Mouse (Mus musculus) forebrain, embryonic 14.5 days (tissue): ENCODE results near the gene Ccdc187. TPM values are rescaled to one million over a fixed set of nuclear protein-coding genes. Genes with fewer than 3 reads are reported as not detected.
A peak's percentile ranks its signal among the peaks of the same experiment; 100 is the strongest.

ENCODE experiments used
- ATAC-seq: fragments of 200-750 bp; cut with Nextera tagmentation; 2 replicates; pipeline ENCODE4 v1.8.0; 2017; ENCODE audit warnings: mild to moderate bottlenecking, moderate library complexity
- DNase-seq: peaks from one replicate; pipeline ENCODE4 v3.0.0-alpha.2; 2015; ENCODE audit warnings: low spot score
- H3K27ac ChIP-seq: fragments of 300-500 bp; sonication (generic); 2 replicates; pipeline ENCODE4 v1.5.1; 2014; ENCODE audit warnings: low read depth, mild to moderate bottlenecking, control low read depth, low read length, moderate library complexity
- H3K27me3 ChIP-seq: fragments of 300-500 bp; sonication (generic); replicated peaks from 2 replicates; pipeline ENCODE4 v1.6.1; 2014; ENCODE audit warnings: low read length, control low read depth, mixed read lengths; ENCODE audit not compliant: control insufficient read depth, insufficient read depth
- H3K36me3 ChIP-seq: fragments of 300-500 bp; sonication (generic); 2 replicates; pipeline ENCODE4 v1.6.1; 2014; ENCODE audit warnings: low read length, control low read depth; ENCODE audit not compliant: control insufficient read depth, insufficient read depth
- H3K4me1 ChIP-seq: fragments of 300-500 bp; sonication (generic); 2 replicates; pipeline ENCODE4 v1.6.1; 2014; ENCODE audit warnings: antibody characterized with exemption, low read length, control low read depth; ENCODE audit not compliant: control insufficient read depth, insufficient read depth
- H3K4me2 ChIP-seq: fragments of 300-500 bp; sonication (generic); 2 replicates; pipeline ENCODE4 v1.6.1; 2014; ENCODE audit warnings: mild to moderate bottlenecking, control low read depth, low read length
- H3K4me3 ChIP-seq: fragments of 300-500 bp; sonication (generic); 2 replicates; pipeline ENCODE4 v1.5.1; 2014; ENCODE audit warnings: low read depth, low read length, control low read depth
- H3K9ac ChIP-seq: fragments of 300-500 bp; sonication (generic); 2 replicates; pipeline ENCODE4 v1.6.1; 2014; ENCODE audit warnings: mild to moderate bottlenecking, low read length, control low read depth, moderate library complexity
- H3K9me3 ChIP-seq: fragments of 300-500 bp; sonication (generic); replicated peaks from 2 replicates; pipeline ENCODE4 v1.6.1; 2016; ENCODE audit warnings: low read length, control low read depth, mixed read lengths; ENCODE audit not compliant: control insufficient read depth
- WGBS: fragments of 180-500 bp; shearing (Covaris S2); extraction: QIAGEN DNeasy Blood & Tissue Kit; methylation state at CpG from one replicate; pipeline ENCODE4 v1.1.7; 2014; 5-methylcytosine and 5-hydroxymethylcytosine counted together
- polyA plus RNA-seq: library from polyadenylated mRNA; unstranded; fragments of >200 nt; fragmentation: Nextera tagmentation; extraction: Ambion mirVana; gene quantifications from 2 replicates; pipeline ENCODE4 v1.2.1, GENCODE M21; 2014

Gene Ccdc187
- polyA plus RNA-seq, 1 experiment from 2014 or later: 0.17 TPM

GRCm38 (mm10) chr2:26317991-26318672 is 23.8 kb upstream of the Ccdc187 start:
- WGBS: 90% methylated on average over 3 of the region's 3 CpGs
- H3K9ac ChIP-seq: peak overlapping the region; percentile 98
- H3K9me3 ChIP-seq: no peaks in the 10 kb centered on the region
- peak overlapping the region; percentile 95; the same call in 1 of the 2 replicates for H3K4me2 ChIP-seq
- H3K36me3 ChIP-seq: peaks cover 18% of the 10 kb centered on the region
- no peak overlapping the region for H3K27ac ChIP-seq
- H3K27me3 ChIP-seq: no peaks in the 10 kb centered on the region
- DNase-seq: no peak
- no peak overlapping the region for H3K4me3 ChIP-seq
- peaks cover 26% of the 10 kb centered on the region for H3K4me1 ChIP-seq
- ATAC-seq: no peak

GRCm38 (mm10) chr2:26317371-26317770 is 23.0 kb upstream of the Ccdc187 start:
- Histone ChIP-seq H3K4me2 (peak overlapping the region; percentile 95), H3K4me1 (peaks cover 26% of the 10 kb centered on the region), H3K27ac (peak overlapping the region; percentile 24; the same call in 1 of the 2 replicates), H3K9ac (peak overlapping the region; percentile 98), H3K36me3 (peaks cover 11% of the 10 kb centered on the region), H3K4me3 (peak overlapping the region; percentile 87), H3K27me3 (no peaks in the 10 kb centered on the region), H3K9me3 (no peaks in the 10 kb centered on the region)
- no peak for ATAC-seq
- 73% methylated on average over 3 of the region's 3 CpGs for WGBS
- DNase-seq: no peak

- 38% methylated on average over 9 of the region's 9 CpGs for WGBS
- peaks cover 26% of the 10 kb centered on the region for H3K4me1 ChIP-seq
- DNase-seq: peak; percentile 58
Observed at GRCm38 (mm10) chr2:26316576-26317246, 22.4 kb upstream of the Ccdc187 start.

GRCm38 (mm10) chr2:26315925-26316311 is 21.6 kb upstream of the Ccdc187 start:
- Histone ChIP-seq H3K4me3 (peak overlapping the region; percentile 87), H3K27ac (peak overlapping the region; percentile 96), H3K27me3 (no peaks in the 10 kb centered on the region), H3K36me3 (peaks cover 6% of the 10 kb centered on the region), H3K9ac (peak overlapping the region; percentile 98), H3K4me2 (peak overlapping the region; percentile 95), H3K4me1 (peaks cover 26% of the 10 kb centered on the region), H3K9me3 (no peaks in the 10 kb centered on the region)
- WGBS: under 1% methylated on average over 11 of the region's 11 CpGs
- ATAC-seq (peak; percentile 26), DNase-seq (peak; percentile 59)

More at GRCm38 (mm10) chr2:26316576-26317246, 22.4 kb upstream of the Ccdc187 start:
- H3K36me3 ChIP-seq: peaks cover 6% of the 10 kb centered on the region
- ATAC-seq: peak; percentile 2; the same call in 1 of the 2 replicates
- H3K27me3 ChIP-seq: no peaks in the 10 kb centered on the region
- H3K9ac ChIP-seq: peak overlapping the region; percentile 98
- H3K4me2 ChIP-seq: peak overlapping the region; percentile 95
- peak overlapping the region; percentile 87 for H3K4me3 ChIP-seq
- no peaks in the 10 kb centered on the region for H3K9me3 ChIP-seq
- peak overlapping the region; percentile 96 for H3K27ac ChIP-seq

GRCm38 (mm10) chr2:26315072-26315924 is 20.9 kb upstream of the Ccdc187 start, which contains the start of gene Gpsm1:
Gene Gpsm1, plus strand, starts transcription at chr2:26315515.
- H3K4me3 ChIP-seq: peak within 1 kb of the TSS; percentile 87
- peak; percentile 87 for DNase-seq
- no peaks in the 10 kb centered on the region for H3K27me3 ChIP-seq
- peaks cover 6% of the 10 kb centered on the region for H3K36me3 ChIP-seq
- H3K9ac ChIP-seq: peak within 1 kb of the TSS; percentile 98
- H3K27ac ChIP-seq: peak within 1 kb of the TSS; percentile 96
- WGBS: under 1% methylated on average over 56 of the region's 66 CpGs
- peaks cover 26% of the 10 kb centered on the region for H3K4me1 ChIP-seq
- H3K4me2 ChIP-seq: peak within 1 kb of the TSS; percentile 95
- no peaks in the 10 kb centered on the region for H3K9me3 ChIP-seq
- peak; percentile 89 for ATAC-seq

GRCm38 (mm10) chr2:26314281-26315071 is 20.1 kb upstream of the Ccdc187 start:
- Histone ChIP-seq H3K4me2 (peak overlapping the region; percentile 95), H3K36me3 (peaks cover 6% of the 10 kb centered on the region), H3K27ac (peak overlapping the region; percentile 96), H3K9me3 (no peaks in the 10 kb centered on the region), H3K4me1 (peaks cover 27% of the 10 kb centered on the region), H3K4me3 (peak overlapping the region; percentile 87; the same call in 1 of the 2 replicates), H3K9ac (peak overlapping the region; percentile 98), H3K27me3 (no peaks in the 10 kb centered on the region)
- DNase-seq (no peak), ATAC-seq (no peak)
- 75% methylated on average over 13 of the region's 13 CpGs for WGBS

- WGBS: 89% methylated on average over 1 of the region's 1 CpGs
- Histone ChIP-seq H3K27me3 (no peaks in the 10 kb centered on the region), H3K36me3 (no peaks in the 10 kb centered on the region; the same call in 1 of the 2 replicates), H3K4me3 (no peak overlapping the region), H3K4me1 (peaks cover 25% of the 10 kb centered on the region), H3K9me3 (no peaks in the 10 kb centered on the region), H3K4me2 (no peak overlapping the region), H3K9ac (no peak overlapping the region), H3K27ac (no peak overlapping the region)
- DNase-seq: no peak
- ATAC-seq: no peak
Observed at GRCm38 (mm10) chr2:26313394-26313793, 19.0 kb upstream of the Ccdc187 start.

GRCm38 (mm10) chr2:26312812-26313211 is 18.5 kb upstream of the Ccdc187 start:
- 70% methylated on average over 2 of the region's 2 CpGs for WGBS
- no peak overlapping the region for H3K4me2 ChIP-seq

More at GRCm38 (mm10) chr2:26312812-26313211, 18.5 kb upstream of the Ccdc187 start:
- Histone ChIP-seq H3K9me3 (no peaks in the 10 kb centered on the region), H3K4me3 (no peak overlapping the region), H3K27me3 (no peaks in the 10 kb centered on the region), H3K4me1 (peaks cover 20% of the 10 kb centered on the region), H3K27ac (no peak overlapping the region), H3K9ac (no peak overlapping the region), H3K36me3 (no peaks in the 10 kb centered on the region)
- no peak for ATAC-seq
- DNase-seq: no peak
